Mouse (Mus musculus): ENCODE data around the gene Gm853. TPM values are rescaled to one million over a fixed set of nuclear protein-coding genes. Genes with fewer than 3 reads are reported as not detected.

Gm853 gene
- polyA plus RNA-seq, 1 experiment from 2014 or later = not detected

Other genes starting within 250 kb of the Gm853 start
- 0.17 and 0.92 TPM in 2 replicates for gene Adgrb2, start 237.5 kb downstream of the Gm853 start, polyA plus RNA-seq (2016; fragmentation: Nextera tagmentation; extraction: Ambion mirVana)
- gene Col16a1, start 174.6 kb downstream of the Gm853 start, polyA plus RNA-seq (2016; fragmentation: Nextera tagmentation; extraction: Ambion mirVana) = 4.2 and 4.9 TPM in 2 replicates
- gene Pef1, start 119.8 kb downstream of the Gm853 start, polyA plus RNA-seq (2016; fragmentation: Nextera tagmentation; extraction: Ambion mirVana) = 41.9 and 42.5 TPM in 2 replicates
- gene Hcrtr1, start 83.0 kb downstream of the Gm853 start, polyA plus RNA-seq (2016; fragmentation: Nextera tagmentation; extraction: Ambion mirVana) = 0.12 TPM in 1 of 2 replicates, not detected in the other
- 30.9 and 32.6 TPM in 2 replicates for gene Tinagl1, start 47.3 kb downstream of the Gm853 start, polyA plus RNA-seq (2016; fragmentation: Nextera tagmentation; extraction: Ambion mirVana)
- 1.7 and 3.1 TPM in 2 replicates for gene Serinc2, start 56.8 kb upstream of the Gm853 start, polyA plus RNA-seq (2016; fragmentation: Nextera tagmentation; extraction: Ambion mirVana)
- 1.3 and 1.5 TPM in 2 replicates for gene Fabp3, start 86.2 kb upstream of the Gm853 start, polyA plus RNA-seq (2016; fragmentation: Nextera tagmentation; extraction: Ambion mirVana)
- gene Gm10570, start 86.3 kb upstream of the Gm853 start, polyA plus RNA-seq (2016; fragmentation: Nextera tagmentation; extraction: Ambion mirVana) = not detected in 2 replicates
- gene Zcchc17, start 137.5 kb upstream of the Gm853 start, polyA plus RNA-seq (2016; fragmentation: Nextera tagmentation; extraction: Ambion mirVana) = 52.1 and 52.9 TPM in 2 replicates
- 112 and 119 TPM in 2 replicates for gene Snrnp40, start 137.7 kb upstream of the Gm853 start, polyA plus RNA-seq (2016; fragmentation: Nextera tagmentation; extraction: Ambion mirVana)

All from liver, embryonic 12.5 days (tissue).